Mouse (Mus musculus): Measurements from ENCODE around the gene Gm45844.
"Not testable (repeated sequence)": the region's sequence is repeated elsewhere in the genome, so short reads cannot be mapped to it uniquely, and the experiment has no call there.

The Gm45844 gene

GRCm38 (mm10) chr7:7277966-7278567 lies at the start of gene Gm45844:
Gene Gm45844 (minus strand): TSS chr7:7278289.
- DNase-seq (ENCODE audit: low spot score), result peak; percentile 90

- DNase-seq (ENCODE audit: low spot score), result peak; percentile 49
These were observed 17.5 kb upstream of the Gm45844 start for GRCm38 (mm10) chr7:7295595-7295994.

GRCm38 (mm10) chr7:7281383-7281782 lies 3.3 kb upstream of the Gm45844 start:
- no peak for DNase-seq (ENCODE audit: low spot score)

- peak; percentile 55 for DNase-seq (ENCODE audit: low spot score)
These were observed 533 bp downstream of the Gm45844 start for GRCm38 (mm10) chr7:7277556-7277955.

GRCm38 (mm10) chr7:7247228-7247627 lies 30.9 kb downstream of the Gm45844 start, which contains the start of gene Vmn2r29:
Gene Vmn2r29 (minus strand): TSS chr7:7247328.
- not testable (repeated sequence) for DNase-seq (ENCODE audit: low spot score)

GRCm38 (mm10) chr7:7209313-7210151 lies 68.6 kb downstream of the Gm45844 start, which contains the start of gene Zfp772:
Gene Zfp772 (minus strand): TSS chr7:7209998.
- peak; percentile 40 for DNase-seq (ENCODE audit: low spot score)

- peak; percentile 81 for DNase-seq (ENCODE audit: low spot score)
These were observed 89.7 kb downstream of the Gm45844 start for GRCm38 (mm10) chr7:7188191-7188942.

GRCm38 (mm10) chr7:7187417-7188190 lies 90.5 kb downstream of the Gm45844 start:
- DNase-seq (ENCODE audit: low spot score), result no peak

- DNase-seq (ENCODE audit: low spot score), result no peak
These were observed 92.2 kb downstream of the Gm45844 start for GRCm38 (mm10) chr7:7185897-7186296.

GRCm38 (mm10) chr7:7171227-7172147 lies 106.6 kb downstream of the Gm45844 start, which contains the start of gene Zfp418:
Gene Zfp418 (plus strand): TSS chr7:7171330.
- DNase-seq (ENCODE audit: low spot score), result peak; percentile 48

Data from testis, postnatal 10 days (tissue).